Mouse (Mus musculus): ENCODE results near the gene Tardbp.

Tardbp gene

DNA sequence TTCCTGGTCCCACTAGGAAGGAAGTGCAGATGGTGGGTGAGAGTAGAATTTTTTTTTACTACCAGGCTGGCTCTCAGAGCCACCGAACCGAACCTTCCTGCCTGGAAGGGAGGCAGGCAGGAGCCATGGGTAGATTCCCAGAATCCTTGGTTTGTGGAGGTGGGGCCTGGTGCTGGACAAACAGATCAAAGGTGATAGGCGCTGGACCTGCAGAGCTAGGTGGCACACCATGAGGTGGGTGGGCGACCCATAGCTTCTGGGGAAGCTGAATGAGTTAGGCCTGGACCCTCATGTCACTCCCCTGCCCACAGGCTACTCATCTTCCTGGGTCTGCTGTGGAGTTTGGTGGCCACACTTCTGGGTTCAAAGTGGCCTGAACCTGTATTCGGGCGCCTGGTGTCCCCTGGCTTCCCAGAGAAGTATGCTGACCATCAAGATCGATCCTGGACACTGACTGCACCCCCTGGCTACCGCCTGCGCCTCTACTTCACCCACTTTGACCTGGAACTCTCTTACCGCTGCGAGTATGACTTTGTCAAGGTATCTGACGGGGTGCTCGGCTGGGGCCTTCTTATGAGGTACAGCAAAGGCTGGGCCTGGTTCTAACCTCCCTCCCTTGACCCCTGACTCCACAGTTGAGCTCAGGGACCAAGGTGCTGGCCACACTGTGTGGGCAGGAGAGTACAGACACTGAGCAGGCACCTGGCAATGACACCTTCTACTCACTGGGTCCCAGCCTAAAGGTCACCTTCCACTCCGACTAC lies 24.3 kb downstream of the Tardbp start, which contains the start of gene Masp2:
Gene Masp2, plus strand, starts transcription at position 198 of the 764 bp plus-strand sequence.
- no peak for DNase-seq (ENCODE audit: low read depth, low spot score)

DNA sequence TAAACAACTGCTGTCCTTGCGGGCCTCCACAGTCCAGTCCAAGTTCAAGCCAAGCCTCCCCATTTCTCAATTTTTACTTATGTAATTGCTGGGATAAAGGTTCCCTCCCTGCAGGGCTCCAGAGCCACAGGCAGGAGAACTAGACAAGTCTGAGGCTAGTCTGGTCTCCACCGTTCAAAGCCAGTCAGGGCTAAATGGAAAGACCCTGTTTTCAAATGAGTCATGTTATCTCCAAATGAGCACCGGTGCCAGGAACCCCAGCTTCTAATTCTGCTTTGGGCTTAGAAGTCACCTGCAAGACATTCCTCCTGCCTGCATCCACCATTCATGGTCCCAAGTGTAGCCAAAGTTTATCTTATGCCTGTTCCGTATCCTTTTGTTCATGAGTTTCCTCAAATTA lies 24.9 kb downstream of the Tardbp start:
- no peak for DNase-seq (ENCODE audit: low read depth, low spot score)

DNA sequence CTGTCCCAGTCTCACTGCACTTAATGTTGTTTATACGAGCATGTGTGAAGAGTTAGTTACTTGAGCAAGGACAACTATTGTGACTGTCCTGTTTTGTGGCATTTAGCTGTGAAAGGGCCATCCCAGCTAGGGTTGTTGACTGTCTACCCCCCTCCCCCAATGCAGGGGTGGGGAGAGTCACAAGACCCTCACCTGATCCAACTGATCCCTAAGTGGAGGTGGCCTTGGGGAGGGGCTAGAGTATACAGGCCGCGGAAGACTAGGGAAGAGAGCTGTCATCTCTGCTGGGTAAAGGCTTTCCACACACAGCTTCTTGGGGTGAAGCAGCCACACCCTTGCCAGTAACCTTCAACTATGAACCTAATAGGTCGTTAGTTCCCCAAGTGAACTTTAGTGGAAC lies 26.5 kb downstream of the Tardbp start:
- no peak for DNase-seq (ENCODE audit: low read depth, low spot score)

DNA sequence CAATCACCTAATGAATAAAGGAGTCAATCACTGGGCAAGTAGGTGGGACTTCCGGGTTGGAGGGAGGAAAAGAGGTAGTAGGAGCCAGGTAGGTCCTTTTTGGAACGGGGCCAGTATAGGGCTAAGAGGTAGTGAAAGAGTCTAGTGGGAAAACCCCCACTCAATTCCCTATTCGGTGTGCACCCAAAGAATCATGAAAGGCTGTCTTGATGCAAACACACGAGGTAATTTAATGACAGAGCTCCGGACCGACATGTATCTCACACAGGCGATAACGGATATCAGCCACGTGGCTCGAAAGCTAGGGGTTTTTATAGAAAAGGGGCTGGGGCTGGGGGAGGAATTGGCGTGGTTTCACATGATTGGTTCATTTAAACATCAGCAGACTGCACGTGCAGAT lies 28.0 kb downstream of the Tardbp start:
- DNase-seq (ENCODE audit: low read depth, low spot score), result no peak

DNA sequence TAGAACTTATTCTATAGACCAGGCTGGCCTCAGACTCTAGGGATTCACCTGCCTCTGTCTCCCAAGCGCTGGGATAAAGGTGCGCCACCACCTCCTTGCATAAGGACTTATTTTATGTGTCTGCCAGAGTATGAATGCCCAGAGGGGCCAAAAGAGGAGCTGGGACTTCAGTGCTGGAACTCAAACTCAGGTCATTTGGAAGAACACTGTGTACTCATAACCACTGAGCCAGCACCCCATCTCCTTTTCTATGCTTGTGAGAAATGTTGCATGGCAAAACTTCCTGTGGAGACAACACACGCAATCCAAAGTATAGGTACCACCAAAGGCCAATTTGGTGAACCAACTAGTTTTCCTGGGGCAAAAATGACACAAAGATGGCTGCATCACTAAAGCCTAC lies 30.1 kb downstream of the Tardbp start:
- no peak for DNase-seq (ENCODE audit: low read depth, low spot score)

DNA sequence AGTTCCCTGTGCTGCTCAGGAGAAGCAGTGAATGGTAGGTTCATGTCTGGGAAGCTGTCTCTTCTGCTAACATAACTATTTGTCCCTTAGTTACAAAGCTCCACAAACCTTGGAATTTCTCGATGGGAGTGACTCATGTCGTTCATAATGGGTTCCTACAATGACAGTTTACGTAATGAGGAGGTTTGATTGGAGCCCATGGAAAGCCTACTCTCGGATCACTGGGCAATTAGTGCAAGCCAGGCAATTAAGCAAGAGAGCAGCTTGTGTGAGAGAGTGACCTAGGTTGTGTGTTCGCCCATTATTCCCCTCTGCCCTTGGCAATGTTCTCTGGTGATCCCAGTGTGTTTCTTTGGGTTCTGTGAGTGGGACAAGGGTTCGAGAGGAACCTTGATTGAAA lies 30.9 kb downstream of the Tardbp start:
- DNase-seq (ENCODE audit: low read depth, low spot score), result no peak

DNA sequence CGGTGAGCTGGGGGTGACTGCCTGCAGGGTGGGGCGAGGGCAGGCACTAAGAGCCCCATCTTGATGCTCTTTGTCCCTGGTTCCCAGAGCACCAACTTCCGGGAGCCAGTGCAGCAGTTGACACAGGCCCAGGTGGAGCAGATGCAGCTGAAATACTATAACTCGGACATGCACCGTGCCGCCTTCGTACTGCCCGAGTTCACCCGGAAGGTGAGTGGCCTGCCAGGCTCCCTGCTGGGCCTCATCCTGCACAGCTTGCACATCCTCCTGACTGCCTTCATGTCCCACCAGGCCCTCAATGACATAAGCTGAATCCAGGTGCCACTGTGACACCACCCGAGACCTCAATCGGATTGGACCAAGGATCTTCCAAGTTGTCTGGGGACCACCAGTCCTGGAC lies 32.8 kb downstream of the Tardbp start:
- DNase-seq (ENCODE audit: low read depth, low spot score), result no peak

DNA sequence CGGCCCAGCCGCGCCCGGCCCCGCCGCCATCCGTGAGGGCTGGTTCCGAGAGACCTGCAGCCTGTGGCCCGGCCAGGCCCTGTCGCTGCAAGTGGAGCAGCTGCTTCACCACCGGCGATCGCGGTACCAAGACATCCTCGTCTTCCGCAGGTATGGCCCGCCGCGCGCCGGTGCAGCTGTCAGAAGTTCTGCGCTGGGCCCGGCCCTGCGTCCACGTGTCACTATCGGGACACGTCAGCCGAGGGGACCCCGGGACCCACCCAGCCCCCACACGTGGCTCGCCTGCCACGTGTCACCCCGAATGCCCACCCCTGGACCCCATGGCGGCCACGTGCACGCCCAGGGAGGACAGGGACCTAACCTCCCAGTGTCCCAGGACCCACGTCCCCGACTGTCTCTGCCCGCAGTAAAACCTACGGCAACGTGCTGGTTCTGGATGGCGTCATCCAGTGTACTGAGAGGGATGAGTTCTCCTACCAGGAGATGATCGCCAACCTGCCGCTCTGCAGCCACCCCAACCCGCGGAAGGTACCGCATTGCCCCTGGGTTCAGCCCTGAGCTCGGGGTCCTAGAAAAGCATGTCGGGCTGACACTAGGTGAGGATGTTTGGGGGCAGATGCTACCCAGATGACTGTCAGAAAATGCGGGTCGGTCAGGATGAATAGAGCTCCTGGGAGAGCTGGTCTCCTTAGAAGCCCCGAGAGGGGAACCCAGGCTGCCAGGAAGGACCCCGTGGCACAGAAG lies 35.0 kb downstream of the Tardbp start:
- no peak for DNase-seq (ENCODE audit: low read depth, low spot score)

DNA sequence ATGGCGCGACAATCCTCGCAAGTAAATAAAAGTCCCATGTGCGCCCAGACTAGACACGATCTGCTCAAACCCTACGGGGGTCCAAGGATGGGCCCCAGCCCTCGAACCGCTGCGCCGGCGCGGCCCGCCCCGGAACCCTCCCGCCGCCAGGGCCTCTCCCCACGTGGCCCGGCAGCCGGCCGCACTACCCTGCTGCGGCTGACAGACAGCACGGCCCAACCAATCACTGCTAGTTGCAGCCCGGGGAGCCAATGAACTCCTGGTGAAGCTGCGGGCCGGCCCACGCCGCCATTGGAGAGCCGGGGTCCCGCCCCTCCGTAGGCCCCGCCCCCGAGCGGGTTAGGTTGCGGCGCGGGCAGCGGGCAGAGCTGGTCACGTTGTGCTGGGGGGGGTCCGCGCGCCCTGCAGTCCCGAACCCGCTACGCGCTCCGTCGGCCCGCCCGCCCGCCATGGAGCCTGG lies 35.6 kb downstream of the Tardbp start, which contains the start of gene Srm:
Gene Srm, plus strand, starts transcription at position 333 of the 460 bp plus-strand sequence.
- DNase-seq (ENCODE audit: low read depth, low spot score), result peak; percentile 91

DNA sequence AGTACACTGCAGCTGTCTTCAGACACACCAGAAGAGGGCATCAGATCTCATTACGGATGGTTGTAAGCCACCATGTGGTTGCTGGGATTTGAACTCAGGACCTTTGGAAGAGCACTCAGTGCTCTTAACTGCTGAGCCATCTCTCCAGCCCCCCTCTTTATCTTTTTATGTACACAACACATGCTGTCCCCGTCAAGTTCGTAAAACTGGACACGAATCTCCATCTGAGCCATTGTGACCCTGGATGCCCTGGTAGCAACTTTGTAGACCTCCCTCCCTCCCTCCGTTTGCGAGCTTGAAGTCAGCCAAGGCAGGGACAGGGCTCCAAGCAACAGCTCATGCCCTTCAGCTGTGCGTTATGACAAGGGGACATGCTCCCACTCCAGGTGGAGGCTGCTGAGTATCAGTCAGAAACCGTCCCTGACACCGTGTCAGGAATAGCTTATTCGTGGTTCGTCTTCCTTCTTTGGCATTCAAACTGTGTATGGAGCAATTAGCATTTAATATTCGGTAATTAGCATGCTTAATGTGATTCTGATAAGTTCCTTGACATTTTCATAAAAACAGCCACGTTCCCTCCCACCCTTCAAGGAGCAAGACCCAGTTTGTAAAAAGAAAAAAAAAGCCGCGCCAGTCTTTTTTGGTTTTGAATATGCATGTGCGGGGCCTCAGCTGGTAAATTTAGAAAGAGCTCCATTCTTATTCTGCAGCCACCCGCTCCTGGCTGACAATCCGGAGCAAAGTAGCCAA lies 36.2 kb downstream of the Tardbp start:
- no peak for DNase-seq (ENCODE audit: low read depth, low spot score)

DNA sequence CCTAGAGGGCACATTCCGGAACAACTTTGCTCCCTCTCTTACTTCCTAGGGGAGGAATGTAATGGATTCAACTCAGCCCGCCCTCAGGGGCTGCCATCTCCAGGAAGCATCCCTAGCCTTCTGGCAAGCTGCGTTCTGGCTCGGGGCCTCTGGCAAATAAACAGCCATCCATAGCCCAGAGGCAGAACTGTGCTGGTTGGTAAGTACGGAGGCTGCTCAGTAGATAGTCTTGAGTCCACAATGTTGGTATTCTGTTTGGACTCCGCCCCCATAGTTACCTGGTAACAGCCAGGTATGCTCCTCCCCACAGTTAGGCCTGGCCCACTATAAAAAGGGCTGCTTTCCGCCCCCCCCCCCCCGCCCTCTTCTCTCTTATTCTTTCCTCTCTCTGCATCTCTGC lies 37.3 kb downstream of the Tardbp start:
- no peak for DNase-seq (ENCODE audit: low read depth, low spot score)

DNA sequence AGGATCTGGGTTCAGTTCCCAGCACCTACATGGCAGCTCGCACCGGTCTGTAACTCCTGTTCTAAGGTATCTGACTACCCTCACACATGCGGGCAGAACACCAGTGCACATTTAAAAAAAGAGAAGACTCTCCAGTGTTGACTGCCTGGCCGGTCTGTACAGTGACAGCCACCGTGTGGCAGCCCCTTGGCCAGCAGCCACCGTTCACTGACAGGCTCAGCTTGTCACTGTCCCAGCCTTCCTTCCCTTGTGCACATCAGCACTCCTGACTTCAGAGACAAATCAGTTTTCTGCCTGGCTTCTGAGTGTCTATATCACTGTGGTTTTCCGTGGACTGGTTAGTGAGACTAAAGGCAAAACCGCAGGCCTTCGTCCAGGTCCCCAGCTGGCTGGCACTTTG lies 38.0 kb downstream of the Tardbp start:
- no peak for DNase-seq (ENCODE audit: low read depth, low spot score)

DNA sequence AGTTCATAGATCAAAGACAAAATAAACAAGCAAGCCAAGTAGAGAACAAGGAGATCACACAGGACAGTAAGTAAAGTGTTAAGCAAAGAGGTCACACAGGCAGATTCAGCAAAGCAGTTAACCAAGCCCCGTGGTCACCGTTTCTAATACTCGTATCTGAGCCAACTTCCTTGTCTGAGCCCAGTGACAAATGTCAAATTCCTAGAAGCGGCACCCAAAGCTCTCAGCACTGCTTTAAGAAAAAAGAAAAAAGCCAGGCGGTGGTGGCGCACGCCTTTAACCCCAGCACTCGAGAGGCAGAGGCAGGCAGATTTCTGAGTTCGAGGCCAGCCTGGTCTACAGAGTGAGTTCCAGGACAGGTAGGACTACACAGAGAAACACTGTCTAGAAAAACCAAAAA lies 40.2 kb downstream of the Tardbp start:
- no peak for DNase-seq (ENCODE audit: low read depth, low spot score)

DNA sequence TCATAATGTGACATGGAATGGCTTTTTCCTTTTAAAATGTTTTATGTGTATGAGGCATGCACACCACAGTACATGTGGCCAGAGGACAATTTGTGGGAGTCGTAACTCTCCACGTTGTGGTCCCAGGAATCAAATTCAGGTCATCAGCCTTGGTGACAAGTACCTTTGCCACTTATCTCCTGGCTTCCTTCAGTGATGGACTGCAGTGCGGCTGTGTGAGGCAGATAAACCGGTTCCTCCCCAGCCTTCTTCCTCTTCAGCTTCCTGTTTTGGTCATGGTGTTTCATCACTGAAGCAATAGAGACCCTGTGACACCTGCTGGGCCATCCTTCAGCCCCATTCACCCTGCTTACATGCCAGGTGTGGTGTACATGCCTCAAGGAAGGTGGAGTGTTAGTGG lies 43.6 kb downstream of the Tardbp start:
- DNase-seq (ENCODE audit: low read depth, low spot score), result no peak

DNA sequence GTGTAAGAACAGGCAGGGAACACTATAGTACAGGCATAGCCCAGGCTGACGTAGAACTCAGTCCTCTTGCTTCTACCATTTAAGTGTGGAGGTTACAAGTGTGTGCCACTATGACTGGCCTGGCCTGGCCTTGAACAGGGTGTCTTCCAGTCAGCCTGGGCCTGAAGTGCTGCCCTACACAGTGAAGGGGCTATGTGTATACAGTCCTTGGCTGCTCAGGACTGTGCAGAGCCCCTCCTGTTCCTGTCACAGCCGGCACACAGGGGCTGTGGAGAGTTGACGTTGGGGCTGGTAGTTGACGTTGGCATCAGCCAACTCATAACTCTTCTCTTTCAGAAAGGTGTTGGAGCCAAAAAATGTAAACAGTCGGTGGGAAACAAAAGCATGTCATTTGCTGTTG lies 45.4 kb downstream of the Tardbp start:
- DNase-seq (ENCODE audit: low read depth, low spot score), result no peak

DNA sequence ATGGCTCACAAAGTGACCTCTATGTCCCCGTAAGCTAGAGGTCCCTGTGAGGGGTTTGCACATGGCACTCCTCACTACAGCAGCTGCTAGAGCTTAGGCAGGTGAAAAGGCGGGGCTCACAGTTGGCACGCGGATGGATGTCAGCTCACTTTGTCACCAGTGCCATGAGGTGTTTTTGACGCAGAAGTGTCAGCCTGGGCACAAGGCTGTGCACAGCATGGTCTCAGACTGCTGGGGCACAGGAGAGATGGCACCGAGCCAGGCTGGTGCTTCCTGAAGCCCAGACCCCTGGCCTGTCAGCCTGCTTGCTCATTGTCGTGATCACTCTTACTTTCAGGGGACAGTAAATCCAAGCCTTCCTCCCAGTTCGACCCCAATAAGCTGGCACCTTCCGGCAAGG lies 46.1 kb downstream of the Tardbp start:
- DNase-seq (ENCODE audit: low read depth, low spot score), result no peak

DNA sequence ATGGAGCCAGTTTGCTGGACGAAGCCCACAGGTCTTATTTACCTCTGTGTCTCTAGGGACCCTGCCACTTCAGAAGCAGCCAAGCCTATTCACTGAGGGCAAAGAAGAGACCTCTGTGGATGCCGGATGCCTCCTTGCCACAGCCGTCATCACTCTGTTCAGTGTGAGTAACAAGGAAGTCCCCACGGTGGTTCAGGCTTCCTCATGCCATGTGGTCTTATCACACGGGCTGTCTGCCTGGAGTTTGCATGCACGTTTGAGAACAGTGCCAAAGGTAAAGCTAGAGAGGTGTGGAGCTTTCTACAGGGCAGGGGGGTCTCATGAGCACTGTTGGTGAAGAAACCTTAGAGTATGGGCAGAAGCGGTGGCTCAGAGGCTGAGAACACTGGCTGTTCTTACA lies 53.6 kb downstream of the Tardbp start:
- DNase-seq (ENCODE audit: low read depth, low spot score), result no peak

DNA sequence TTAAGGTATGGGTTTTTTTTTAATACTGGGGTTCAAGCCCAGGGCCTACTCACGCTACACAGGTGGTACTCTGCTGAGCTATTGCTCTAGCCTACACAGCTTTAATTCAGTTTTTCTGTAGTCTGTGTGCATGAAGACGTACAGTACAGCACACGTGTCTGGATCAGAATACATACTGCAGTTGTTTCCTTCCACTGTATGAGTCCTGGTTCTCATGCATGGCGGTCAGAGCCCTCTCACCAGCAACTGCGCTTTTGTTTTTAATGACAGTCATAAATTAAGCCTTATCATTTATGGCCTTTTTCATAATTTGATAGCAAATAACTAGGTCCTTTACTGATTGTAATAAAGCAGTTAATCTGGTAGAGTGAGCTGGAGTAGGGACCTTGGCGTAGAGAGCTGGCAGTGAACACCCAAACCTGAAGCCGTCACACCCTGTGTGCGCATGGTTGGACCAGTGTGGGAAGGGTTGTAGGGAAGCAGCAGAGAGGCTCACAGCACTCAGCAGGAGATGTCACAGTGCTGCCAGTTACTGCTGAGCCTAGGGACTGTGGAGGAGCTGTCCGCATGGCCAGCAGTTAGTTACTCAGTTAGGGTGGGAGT lies 56.0 kb downstream of the Tardbp start:
- DNase-seq (ENCODE audit: low read depth, low spot score), result no peak

DNA sequence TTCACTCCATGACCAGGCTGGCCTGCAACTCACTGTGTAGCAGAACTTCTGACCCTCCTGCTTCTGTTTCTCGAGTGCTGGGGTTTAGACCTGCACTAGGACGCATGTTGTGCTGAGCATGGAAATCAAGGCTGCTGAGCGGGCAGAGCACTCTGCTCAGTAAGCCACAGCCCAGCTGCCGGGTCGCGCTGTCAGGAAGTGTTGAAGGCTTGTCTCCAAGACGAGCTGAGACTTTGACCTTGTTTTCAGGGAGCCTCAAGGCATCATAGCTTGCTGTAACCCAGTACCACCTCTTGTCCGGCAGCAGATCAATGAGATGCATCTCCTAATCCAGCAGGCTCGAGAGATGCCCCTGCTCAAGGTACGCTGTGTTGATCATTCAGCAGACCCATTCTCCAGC lies 56.7 kb downstream of the Tardbp start:
- no peak for DNase-seq (ENCODE audit: low read depth, low spot score)

DNA sequence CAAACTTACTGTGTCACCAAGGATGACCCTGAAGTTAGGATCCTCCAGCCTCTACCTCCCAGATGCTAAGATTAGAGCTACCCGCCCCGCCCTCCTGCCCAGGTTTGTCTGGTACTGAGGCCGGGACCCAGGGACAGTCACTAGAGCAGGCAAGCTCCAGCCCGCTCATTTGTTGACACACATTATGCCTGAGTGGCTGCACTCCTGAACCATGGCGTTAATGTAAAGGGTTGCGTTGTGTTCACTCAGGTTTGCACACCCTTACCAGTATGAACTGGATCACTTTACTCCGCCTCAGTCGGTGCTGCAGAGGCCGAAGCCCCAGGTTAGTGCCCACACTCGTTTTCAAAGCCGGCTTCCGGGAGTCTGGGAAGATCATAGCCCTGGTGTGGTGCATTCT lies 63.2 kb downstream of the Tardbp start:
- DNase-seq (ENCODE audit: low read depth, low spot score), result no peak

DNA sequence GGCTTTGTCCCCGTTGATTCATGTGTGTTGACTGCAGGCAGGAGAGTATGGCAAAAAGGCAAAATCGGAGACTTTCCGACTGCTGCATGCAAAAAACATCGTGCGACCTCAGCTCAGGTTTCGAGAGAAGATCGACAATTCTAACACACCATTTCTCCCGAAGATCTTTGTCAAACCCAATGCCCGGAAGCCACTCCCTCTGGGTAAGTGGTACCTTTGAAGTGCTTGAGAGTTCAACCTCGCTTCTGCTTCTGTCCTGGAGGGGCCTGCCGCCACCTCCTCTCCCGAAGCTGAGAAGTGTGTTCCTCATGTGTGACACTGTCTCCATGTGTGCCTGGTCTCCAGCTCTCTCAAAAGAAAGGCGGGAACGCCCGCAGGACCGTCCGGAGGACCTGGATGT lies 64.1 kb downstream of the Tardbp start:
- DNase-seq (ENCODE audit: low read depth, low spot score), result no peak

Measured in WW6 (cell line).